Mouse (Mus musculus): ENCODE measurements around the gene Ldhb. TPM values are rescaled to one million over a fixed set of nuclear protein-coding genes. Genes with fewer than 3 reads are reported as not detected.
"Not testable (repeated sequence)": the region's sequence is repeated elsewhere in the genome, so short reads cannot be mapped to it uniquely, and the experiment has no call there.

Gene Ldhb
- polyA plus RNA-seq, 1 experiment from 2014 or later: 366 TPM

GRCm38 (mm10) chr6:142532686-142533085 lies 24.9 kb upstream of the Ldhb start:
- no peak for DNase-seq (ENCODE audit: low spot score)
- no peaks in the 10 kb centered on the region for H3K36me3 ChIP-seq
- 0 out of 2 replicates have a peak, but pooled peaks cover 4% of the 10 kb centered on the region for H3K9me3 ChIP-seq
- WGBS: 95% methylated on average over 2 of the region's 2 CpGs
- no peak overlapping the region for H3K4me3 ChIP-seq
- H3K4me1 ChIP-seq (replicated peaks): no peaks in the 10 kb centered on the region
- no peak overlapping the region for H3K27ac ChIP-seq
- H3K27me3 ChIP-seq (ENCODE audit: insufficient read depth, poor library complexity, severe bottlenecking): no peaks in the 10 kb centered on the region

GRCm38 (mm10) chr6:142532141-142532540 lies 24.4 kb upstream of the Ldhb start:
- H3K4me3 ChIP-seq: no peak overlapping the region
- no peak overlapping the region for H3K27ac ChIP-seq
- DNase-seq (ENCODE audit: low spot score): no peak
- H3K4me1 ChIP-seq (replicated peaks): no peaks in the 10 kb centered on the region
- 94% methylated on average over 17 of the region's 17 CpGs for WGBS
- 0 out of 2 replicates have a peak, but pooled peaks cover 4% of the 10 kb centered on the region for H3K9me3 ChIP-seq
- no peaks in the 10 kb centered on the region for H3K27me3 ChIP-seq (ENCODE audit: insufficient read depth, poor library complexity, severe bottlenecking)
- H3K36me3 ChIP-seq: no peaks in the 10 kb centered on the region

GRCm38 (mm10) chr6:142530378-142530777 lies 22.6 kb upstream of the Ldhb start:
- WGBS: 88% methylated on average over 5 of the region's 5 CpGs
- DNase-seq (ENCODE audit: low spot score): no peak

GRCm38 (mm10) chr6:142529680-142530079 lies 21.9 kb upstream of the Ldhb start:
- Histone ChIP-seq H3K4me3 (no peak overlapping the region), H3K36me3 (no peaks in the 10 kb centered on the region), H3K27ac (no peak overlapping the region), H3K27me3 (ENCODE audit: insufficient read depth, poor library complexity, severe bottlenecking) (no peaks in the 10 kb centered on the region), H3K4me1 (replicated peaks) (no peaks in the 10 kb centered on the region), H3K9me3 (0 out of 2 replicates have a peak, but pooled peaks cover 3% of the 10 kb centered on the region)
- DNase-seq (ENCODE audit: low spot score): no peak
- WGBS: 91% methylated on average over 8 of the region's 8 CpGs

More at GRCm38 (mm10) chr6:142530378-142530777, 22.6 kb upstream of the Ldhb start:
- H3K4me1 ChIP-seq (replicated peaks): no peaks in the 10 kb centered on the region
- H3K9me3 ChIP-seq: 0 out of 2 replicates have a peak, but pooled peaks cover 4% of the 10 kb centered on the region
- no peak overlapping the region for H3K4me3 ChIP-seq
- H3K36me3 ChIP-seq: no peaks in the 10 kb centered on the region
- no peak overlapping the region for H3K27ac ChIP-seq
- no peaks in the 10 kb centered on the region for H3K27me3 ChIP-seq (ENCODE audit: insufficient read depth, poor library complexity, severe bottlenecking)

- no peak for DNase-seq (ENCODE audit: low spot score)
- H3K36me3 ChIP-seq: no peaks in the 10 kb centered on the region
Measured at GRCm38 (mm10) chr6:142527931-142528562, 20.3 kb upstream of the Ldhb start.

GRCm38 (mm10) chr6:142524635-142525308 lies 17.0 kb upstream of the Ldhb start:
- H3K36me3 ChIP-seq: no peaks in the 10 kb centered on the region
- WGBS: 14% methylated on average over 4 of the region's 4 CpGs
- no peaks in the 10 kb centered on the region for H3K9me3 ChIP-seq
- no peak overlapping the region for H3K27ac ChIP-seq
- peak; percentile 71 for DNase-seq (ENCODE audit: low spot score)
- H3K27me3 ChIP-seq (ENCODE audit: insufficient read depth, poor library complexity, severe bottlenecking): no peaks in the 10 kb centered on the region
- no peak overlapping the region for H3K4me3 ChIP-seq
- no peaks in the 10 kb centered on the region for H3K4me1 ChIP-seq (replicated peaks)

More at GRCm38 (mm10) chr6:142527931-142528562, 20.3 kb upstream of the Ldhb start:
- H3K27me3 ChIP-seq (ENCODE audit: insufficient read depth, poor library complexity, severe bottlenecking): no peaks in the 10 kb centered on the region
- WGBS: 79% methylated on average over 1 of the region's 1 CpGs
- no peaks in the 10 kb centered on the region for H3K4me1 ChIP-seq (replicated peaks)
- no peak overlapping the region for H3K4me3 ChIP-seq
- no peak overlapping the region for H3K27ac ChIP-seq
- H3K9me3 ChIP-seq: no peaks in the 10 kb centered on the region

- DNase-seq (ENCODE audit: low spot score): no peak
- H3K4me1 ChIP-seq (replicated peaks): no peaks in the 10 kb centered on the region
- H3K4me3 ChIP-seq: no peak overlapping the region
- no peak overlapping the region for H3K27ac ChIP-seq
- H3K9me3 ChIP-seq: no peaks in the 10 kb centered on the region
- no peaks in the 10 kb centered on the region for H3K36me3 ChIP-seq
- 85% methylated on average over 12 of the region's 12 CpGs for WGBS
- H3K27me3 ChIP-seq (ENCODE audit: insufficient read depth, poor library complexity, severe bottlenecking): no peaks in the 10 kb centered on the region
Measured at GRCm38 (mm10) chr6:142521591-142522110, 13.9 kb upstream of the Ldhb start.

- WGBS: 13% methylated on average over 6 of the region's 6 CpGs
- DNase-seq (ENCODE audit: low spot score): peak; percentile 20
- H3K27ac ChIP-seq: no peak overlapping the region
Measured at GRCm38 (mm10) chr6:142519110-142519509, 11.4 kb upstream of the Ldhb start.

GRCm38 (mm10) chr6:142515379-142515778 lies 7.6 kb upstream of the Ldhb start:
- not testable (repeated sequence) for H3K9me3 ChIP-seq; DNase-seq (ENCODE audit: low spot score); H3K27ac ChIP-seq; H3K4me3 ChIP-seq; H3K36me3 ChIP-seq
- WGBS: 72% methylated on average over 9 of the region's 9 CpGs
- H3K4me1 ChIP-seq (replicated peaks): peaks cover 16% of the 10 kb centered on the region
- H3K27me3 ChIP-seq (ENCODE audit: insufficient read depth, poor library complexity, severe bottlenecking): peaks cover 22% of the 10 kb centered on the region

More at GRCm38 (mm10) chr6:142519110-142519509, 11.4 kb upstream of the Ldhb start:
- H3K4me3 ChIP-seq: no peak overlapping the region
- no peaks in the 10 kb centered on the region for H3K9me3 ChIP-seq
- no peaks in the 10 kb centered on the region for H3K4me1 ChIP-seq (replicated peaks)
- no peaks in the 10 kb centered on the region for H3K27me3 ChIP-seq (ENCODE audit: insufficient read depth, poor library complexity, severe bottlenecking)
- no peaks in the 10 kb centered on the region for H3K36me3 ChIP-seq

GRCm38 (mm10) chr6:142514912-142515311 lies 7.2 kb upstream of the Ldhb start:
- Histone ChIP-seq H3K9me3 (no peaks in the 10 kb centered on the region), H3K4me1 (replicated peaks) (peaks cover 21% of the 10 kb centered on the region), H3K4me3 (no peak overlapping the region), H3K36me3 (no peaks in the 10 kb centered on the region), H3K27me3 (ENCODE audit: insufficient read depth, poor library complexity, severe bottlenecking) (peaks cover 26% of the 10 kb centered on the region), H3K27ac (no peak overlapping the region)
- WGBS: 4% methylated on average over 10 of the region's 10 CpGs
- peak; percentile 48 for DNase-seq (ENCODE audit: low spot score)

- 37% methylated on average over 3 of the region's 3 CpGs for whole genome bisulfite sequencing
- Histone ChIP-seq H3K36me3 (no peaks in the 10 kb centered on the region), H3K4me3 (no peak overlapping the region), H3K27ac (no peak overlapping the region), H3K27me3 (ENCODE audit: insufficient read depth, poor library complexity, severe bottlenecking) (peaks cover 40% of the 10 kb centered on the region), H3K9me3 (no peaks in the 10 kb centered on the region), H3K4me1 (replicated peaks) (peaks cover 38% of the 10 kb centered on the region)
- no peak for DNase-seq (ENCODE audit: low spot score)
Measured at GRCm38 (mm10) chr6:142512902-142513301, 5.1 kb upstream of the Ldhb start.

GRCm38 (mm10) chr6:142511516-142512135 lies 3.9 kb upstream of the Ldhb start:
- H3K36me3 ChIP-seq: no peaks in the 10 kb centered on the region
- no peaks in the 10 kb centered on the region for H3K9me3 ChIP-seq
- H3K27me3 ChIP-seq (ENCODE audit: insufficient read depth, poor library complexity, severe bottlenecking): peaks cover 47% of the 10 kb centered on the region
- 20% methylated on average over 12 of the region's 12 CpGs for WGBS
- H3K4me1 ChIP-seq (replicated peaks): peaks cover 49% of the 10 kb centered on the region
- no peak overlapping the region for H3K27ac ChIP-seq
- DNase-seq (ENCODE audit: low spot score): peak; percentile 28
- H3K4me3 ChIP-seq: no peak overlapping the region

GRCm38 (mm10) chr6:142508663-142509062 lies 906 bp upstream of the Ldhb start:
- 11% methylated on average over 4 of the region's 4 CpGs for WGBS
- Histone ChIP-seq H3K36me3 (peaks cover 16% of the 10 kb centered on the region), H3K4me3 (no peak overlapping the region), H3K27me3 (ENCODE audit: insufficient read depth, poor library complexity, severe bottlenecking) (peaks cover 58% of the 10 kb centered on the region), H3K27ac (peak overlapping the region; percentile 90), H3K9me3 (no peaks in the 10 kb centered on the region), H3K4me1 (replicated peaks) (peaks cover 67% of the 10 kb centered on the region)
- DNase-seq (ENCODE audit: low spot score): no peak

All from hindbrain, embryonic 10.5 days (tissue).